Mouse (Mus musculus): Measurements from ENCODE around the gene Mapkapk2. TPM values are rescaled to one million over a fixed set of nuclear protein-coding genes. Genes with fewer than 3 reads are reported as not detected.
"Not testable (repeated sequence)": the region's sequence is repeated elsewhere in the genome, so short reads cannot be mapped to it uniquely, and the experiment has no call there.

The Mapkapk2 gene
- polyA plus RNA-seq, 1 experiment from 2014 or later = 42.7 TPM

- WGBS = 71% methylated on average over 2 of the region's 2 CpGs
- no peak for ATAC-seq (ENCODE audit: low FRiP score, low read depth)
- Histone ChIP-seq H3K4me2 (replicated peaks) (no peak overlapping the region), H3K27ac (no peak overlapping the region), H3K9me3 (peaks cover 5% of the 10 kb centered on the region), H3K9ac (no peak overlapping the region), H3K27me3 (no peaks in the 10 kb centered on the region), H3K4me1 (no peaks in the 10 kb centered on the region), H3K4me3 (no peak overlapping the region), H3K36me3 (no peaks in the 10 kb centered on the region)
Observed at GRCm38 (mm10) chr1:131042263-131042662, 55.4 kb downstream of the Mapkapk2 start.

GRCm38 (mm10) chr1:131039479-131039878 lies 58.1 kb downstream of the Mapkapk2 start:
- H3K9ac ChIP-seq = no peak overlapping the region

GRCm38 (mm10) chr1:131038415-131039017 lies 59.1 kb downstream of the Mapkapk2 start:
- Histone ChIP-seq H3K27me3 (no peaks in the 10 kb centered on the region), H3K4me1 (no peaks in the 10 kb centered on the region), H3K9me3 (peaks cover 5% of the 10 kb centered on the region), H3K36me3 (no peaks in the 10 kb centered on the region), H3K9ac (no peak overlapping the region), H3K4me3 (no peak overlapping the region), H3K4me2 (replicated peaks) (no peak overlapping the region), H3K27ac (no peak overlapping the region)
- 79% methylated on average over 10 of the region's 10 CpGs for WGBS
- no peak for ATAC-seq (ENCODE audit: low FRiP score, low read depth)

More at GRCm38 (mm10) chr1:131039479-131039878, 58.1 kb downstream of the Mapkapk2 start:
- Histone ChIP-seq H3K36me3 (no peaks in the 10 kb centered on the region), H3K27me3 (no peaks in the 10 kb centered on the region), H3K4me1 (no peaks in the 10 kb centered on the region), H3K27ac (no peak overlapping the region), H3K4me2 (replicated peaks) (no peak overlapping the region), H3K9me3 (peaks cover 5% of the 10 kb centered on the region), H3K4me3 (no peak overlapping the region)
- WGBS = 87% methylated on average over 5 of the region's 5 CpGs
- ATAC-seq (ENCODE audit: low FRiP score, low read depth) = no peak

GRCm38 (mm10) chr1:131038001-131038400 lies 59.6 kb downstream of the Mapkapk2 start:
- 94% methylated on average over 5 of the region's 5 CpGs for WGBS
- no peaks in the 10 kb centered on the region for H3K36me3 ChIP-seq
- H3K4me2 ChIP-seq (replicated peaks) = no peak overlapping the region
- no peak for ATAC-seq (ENCODE audit: low FRiP score, low read depth)
- no peak overlapping the region for H3K4me3 ChIP-seq
- H3K9ac ChIP-seq = no peak overlapping the region
- no peak overlapping the region for H3K27ac ChIP-seq
- peaks cover 5% of the 10 kb centered on the region for H3K9me3 ChIP-seq
- H3K4me1 ChIP-seq = no peaks in the 10 kb centered on the region
- H3K27me3 ChIP-seq = no peaks in the 10 kb centered on the region

- no peak for ATAC-seq (ENCODE audit: low FRiP score, low read depth)
- Histone ChIP-seq H3K4me1 (peaks cover 14% of the 10 kb centered on the region), H3K9ac (no peak overlapping the region), H3K9me3 (no peaks in the 10 kb centered on the region), H3K27me3 (no peaks in the 10 kb centered on the region), H3K4me3 (no peak overlapping the region), H3K36me3 (no peaks in the 10 kb centered on the region), H3K4me2 (replicated peaks) (no peak overlapping the region), H3K27ac (no peak overlapping the region)
- WGBS = 3% methylated on average over 3 of the region's 3 CpGs
Observed at GRCm38 (mm10) chr1:131031267-131031666, 66.4 kb downstream of the Mapkapk2 start.

GRCm38 (mm10) chr1:131030261-131030660 lies 67.4 kb downstream of the Mapkapk2 start:
- Histone ChIP-seq H3K27me3 (no peaks in the 10 kb centered on the region), H3K36me3 (no peaks in the 10 kb centered on the region), H3K4me1 (peaks cover 14% of the 10 kb centered on the region), H3K4me2 (replicated peaks) (no peak overlapping the region), H3K4me3 (no peak overlapping the region), H3K9me3 (no peaks in the 10 kb centered on the region), H3K9ac (no peak overlapping the region), H3K27ac (no peak overlapping the region)
- ATAC-seq (ENCODE audit: low FRiP score, low read depth) = no peak
- WGBS = 34% methylated on average over 7 of the region's 7 CpGs

- H3K36me3 ChIP-seq = no peaks in the 10 kb centered on the region
- H3K27ac ChIP-seq = no peak overlapping the region
- no peak overlapping the region for H3K4me3 ChIP-seq
- no peaks in the 10 kb centered on the region for H3K9me3 ChIP-seq
- H3K4me2 ChIP-seq (replicated peaks) = no peak overlapping the region
- no peaks in the 10 kb centered on the region for H3K27me3 ChIP-seq
- no peak overlapping the region for H3K9ac ChIP-seq
- WGBS = 89% methylated on average over 3 of the region's 3 CpGs
- H3K4me1 ChIP-seq = peaks cover 14% of the 10 kb centered on the region
- no peak for ATAC-seq (ENCODE audit: low FRiP score, low read depth)
Observed at GRCm38 (mm10) chr1:131029215-131029614, 68.4 kb downstream of the Mapkapk2 start.

GRCm38 (mm10) chr1:131025843-131026190 lies 71.8 kb downstream of the Mapkapk2 start:
- Histone ChIP-seq H3K27me3 (no peaks in the 10 kb centered on the region), H3K36me3 (no peaks in the 10 kb centered on the region), H3K27ac (no peak overlapping the region), H3K9ac (no peak overlapping the region), H3K4me3 (no peak overlapping the region), H3K4me1 (peaks cover 12% of the 10 kb centered on the region), H3K4me2 (replicated peaks) (no peak overlapping the region), H3K9me3 (no peaks in the 10 kb centered on the region)
- WGBS = 78% methylated on average over 4 of the region's 4 CpGs
- no peak for ATAC-seq (ENCODE audit: low FRiP score, low read depth)

- Histone ChIP-seq H3K9me3 (no peaks in the 10 kb centered on the region), H3K4me1 (peaks cover 13% of the 10 kb centered on the region; the same call in 1 of the 2 replicates), H3K27me3 (no peaks in the 10 kb centered on the region), H3K36me3 (no peaks in the 10 kb centered on the region), H3K27ac (no peak overlapping the region), H3K4me2 (replicated peaks) (no peak overlapping the region), H3K9ac (no peak overlapping the region), H3K4me3 (no peak overlapping the region)
- ATAC-seq (ENCODE audit: low FRiP score, low read depth) = no peak
- 83% methylated on average over 8 of the region's 8 CpGs for WGBS
Observed at GRCm38 (mm10) chr1:131024900-131025842, 72.5 kb downstream of the Mapkapk2 start.

GRCm38 (mm10) chr1:131023250-131023858 lies 74.3 kb downstream of the Mapkapk2 start:
- not testable (repeated sequence) for ATAC-seq (ENCODE audit: low FRiP score, low read depth); H3K27ac ChIP-seq; H3K9ac ChIP-seq; H3K4me2 ChIP-seq (replicated peaks); H3K9me3 ChIP-seq; H3K36me3 ChIP-seq; H3K27me3 ChIP-seq; H3K4me3 ChIP-seq
- peaks cover 14% of the 10 kb centered on the region; the same call in 1 of the 2 replicates for H3K4me1 ChIP-seq
- WGBS = 84% methylated on average over 4 of the region's 4 CpGs

GRCm38 (mm10) chr1:131022591-131023249 lies 74.9 kb downstream of the Mapkapk2 start:
- H3K9ac ChIP-seq = no peak overlapping the region
- H3K9me3 ChIP-seq = no peaks in the 10 kb centered on the region
- ATAC-seq (ENCODE audit: low FRiP score, low read depth) = no peak
- no peak overlapping the region for H3K27ac ChIP-seq
- no peak overlapping the region for H3K4me2 ChIP-seq (replicated peaks)
- H3K4me1 ChIP-seq = peaks cover 14% of the 10 kb centered on the region; the same call in 1 of the 2 replicates
- no peaks in the 10 kb centered on the region for H3K27me3 ChIP-seq
- 29% methylated on average over 5 of the region's 5 CpGs for WGBS
- no peaks in the 10 kb centered on the region for H3K36me3 ChIP-seq
- H3K4me3 ChIP-seq = no peak overlapping the region
